Mouse (Mus musculus) lung, embryonic 14.5 days (tissue): ENCODE measurements around the gene Mapkapk2. TPM values are rescaled to one million over a fixed set of nuclear protein-coding genes. Genes with fewer than 3 reads are reported as not detected.

Source experiments
- ATAC-seq: fragments of 200-750 bp; cut with Nextera tagmentation; 2 replicates; pipeline ENCODE4 v1.8.0; 2017; ENCODE audit warnings: mild to moderate bottlenecking, moderate TSS enrichment, moderate library complexity; ENCODE audit not compliant: insufficient read depth
- DNase-seq: peaks from one replicate; pipeline ENCODE4 v3.0.0-alpha.2; 2015
- H3K27ac ChIP-seq: fragments of 300-500 bp; sonication (generic); 2 replicates; pipeline ENCODE4 v1.5.1; 2014; ENCODE audit warnings: low read depth, mild to moderate bottlenecking, moderate library complexity
- H3K27me3 ChIP-seq: fragments of 300-500 bp; sonication (generic); 2 replicates; pipeline ENCODE4 v1.6.1; 2014; ENCODE audit warnings: low read length, control low read depth; ENCODE audit not compliant: insufficient read depth
- H3K36me3 ChIP-seq: fragments of 300-500 bp; sonication (generic); 2 replicates; pipeline ENCODE4 v1.6.1; 2014; ENCODE audit warnings: control low read depth; ENCODE audit not compliant: insufficient read depth
- H3K4me1 ChIP-seq: fragments of 300-500 bp; sonication (generic); 2 replicates; pipeline ENCODE4 v1.6.1; 2014; ENCODE audit warnings: antibody characterized with exemption, control low read depth; ENCODE audit not compliant: insufficient read depth
- H3K4me2 ChIP-seq: fragments of 300-500 bp; sonication (generic); 2 replicates; pipeline ENCODE4 v1.6.1; 2014; ENCODE audit warnings: mild to moderate bottlenecking
- H3K4me3 ChIP-seq: fragments of 300-500 bp; sonication (generic); 2 replicates; pipeline ENCODE4 v1.5.1; 2014; ENCODE audit warnings: low read depth, low read length
- H3K9ac ChIP-seq: fragments of 300-500 bp; sonication (generic); 2 replicates; pipeline ENCODE4 v1.6.1; 2014
- H3K9me3 ChIP-seq: fragments of 300-500 bp; sonication (generic); 2 replicates; pipeline ENCODE4 v1.6.1; 2016; ENCODE audit warnings: low read depth, low read length, control low read depth
- CTCF ChIP-seq: IDR thresholded peaks from 2 replicates; pipeline ENCODE4 v1.5.1; 2016; ENCODE audit warnings: antibody characterized with exemption, low read depth
- WGBS: fragments of 180-500 bp; shearing (Covaris S2); extraction: QIAGEN DNeasy Blood & Tissue Kit; methylation state at CpG from one replicate; pipeline ENCODE4 v1.1.7; 2014; 5-methylcytosine and 5-hydroxymethylcytosine counted together
- polyA plus RNA-seq: library from polyadenylated mRNA; unstranded; fragments of >200 nt; fragmentation: Nextera tagmentation; extraction: Ambion mirVana; gene quantifications from 2 replicates; pipeline ENCODE4 v1.2.1, GENCODE M21; 2014

Mapkapk2 gene
- polyA plus RNA-seq, 1 experiment from 2014 or later = 72.3 TPM

- peak overlapping the region; percentile 91 for H3K9ac ChIP-seq
- ATAC-seq (no peak), DNase-seq (peak; percentile 40)
- 5% methylated on average over 9 of the region's 9 CpGs for WGBS
- peak overlapping the region; percentile 90 for H3K4me2 ChIP-seq
- H3K36me3 ChIP-seq = no peaks in the 10 kb centered on the region
- TF ChIP-seq CTCF = no peak
- peaks cover 19% of the 10 kb centered on the region for H3K4me1 ChIP-seq
- peak overlapping the region; percentile 96 for H3K4me3 ChIP-seq
- no peaks in the 10 kb centered on the region for H3K27me3 ChIP-seq
- H3K27ac ChIP-seq = peak overlapping the region; percentile 95
- H3K9me3 ChIP-seq = no peaks in the 10 kb centered on the region
Measured at GRCm38 (mm10) chr1:131096132-131096695, 1.4 kb downstream of the Mapkapk2 start.

- no peak for ATAC-seq
- Histone ChIP-seq H3K4me2 (peak overlapping the region; percentile 90), H3K36me3 (no peaks in the 10 kb centered on the region), H3K9me3 (no peaks in the 10 kb centered on the region), H3K4me3 (peak overlapping the region; percentile 96), H3K4me1 (peaks cover 25% of the 10 kb centered on the region), H3K9ac (peak overlapping the region; percentile 91), H3K27ac (peak overlapping the region; percentile 95; the same call in 1 of the 2 replicates), H3K27me3 (no peaks in the 10 kb centered on the region)
- DNase-seq = peak; percentile 68
- no peak for TF ChIP-seq CTCF
- WGBS = 16% methylated on average over 8 of the region's 8 CpGs
Measured at GRCm38 (mm10) chr1:131095574-131095973, 2.1 kb downstream of the Mapkapk2 start.

- Histone ChIP-seq H3K4me1 (peaks cover 41% of the 10 kb centered on the region), H3K27ac (no peak overlapping the region)
- no peak for ATAC-seq
Measured at GRCm38 (mm10) chr1:131093889-131094288, 3.7 kb downstream of the Mapkapk2 start.

GRCm38 (mm10) chr1:131092846-131093245 lies 4.8 kb downstream of the Mapkapk2 start:
- Histone ChIP-seq H3K4me2 (no peak overlapping the region), H3K9ac (no peak overlapping the region), H3K4me1 (peaks cover 48% of the 10 kb centered on the region), H3K4me3 (no peak overlapping the region), H3K27ac (no peak overlapping the region), H3K9me3 (no peaks in the 10 kb centered on the region), H3K27me3 (no peaks in the 10 kb centered on the region), H3K36me3 (no peaks in the 10 kb centered on the region)
- ATAC-seq = no peak
- TF ChIP-seq CTCF = no peak
- DNase-seq = no peak
- WGBS = 94% methylated on average over 3 of the region's 3 CpGs

More at GRCm38 (mm10) chr1:131093889-131094288, 3.7 kb downstream of the Mapkapk2 start:
- H3K9me3 ChIP-seq = no peaks in the 10 kb centered on the region
- TF ChIP-seq CTCF = no peak
- no peak overlapping the region for H3K9ac ChIP-seq
- H3K4me3 ChIP-seq = no peak overlapping the region
- no peaks in the 10 kb centered on the region for H3K36me3 ChIP-seq
- no peak for DNase-seq
- no peaks in the 10 kb centered on the region for H3K27me3 ChIP-seq
- 57% methylated on average over 8 of the region's 8 CpGs for WGBS
- 0 out of 2 replicates have a peak overlapping the region, but pooled peaks have one; percentile 15 for H3K4me2 ChIP-seq

- Histone ChIP-seq H3K27ac (no peak overlapping the region), H3K9me3 (no peaks in the 10 kb centered on the region), H3K4me1 (peaks cover 51% of the 10 kb centered on the region), H3K9ac (no peak overlapping the region), H3K4me3 (no peak overlapping the region), H3K27me3 (no peaks in the 10 kb centered on the region), H3K36me3 (no peaks in the 10 kb centered on the region), H3K4me2 (no peak overlapping the region)
- ATAC-seq (no peak), DNase-seq (no peak)
- 82% methylated on average over 3 of the region's 3 CpGs for WGBS
- no peak for TF ChIP-seq CTCF
Measured at GRCm38 (mm10) chr1:131092173-131092572, 5.5 kb downstream of the Mapkapk2 start.

DNA sequence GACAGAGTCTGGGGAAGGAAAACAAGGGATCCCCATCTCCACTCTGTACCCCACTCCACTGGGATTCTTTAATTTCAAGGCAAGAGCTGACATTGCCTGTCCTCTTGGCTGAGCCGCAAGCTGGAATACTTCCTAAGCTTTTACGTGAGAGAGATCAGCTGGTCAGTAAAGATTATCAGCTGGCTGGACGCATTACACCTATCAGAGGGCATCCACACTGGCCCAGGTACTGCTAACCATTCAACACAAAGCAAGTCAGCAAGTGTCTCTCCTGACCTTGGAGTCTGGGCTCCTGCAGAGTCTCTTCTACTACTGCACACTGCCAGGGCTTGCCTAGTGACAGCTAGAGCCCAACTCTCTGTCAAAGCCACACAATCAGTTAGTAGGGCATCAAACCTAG lies 6.1 kb downstream of the Mapkapk2 start:
- Histone ChIP-seq H3K27ac (no peak overlapping the region), H3K36me3 (no peaks in the 10 kb centered on the region), H3K27me3 (no peaks in the 10 kb centered on the region), H3K4me1 (peaks cover 58% of the 10 kb centered on the region), H3K4me3 (no peak overlapping the region), H3K4me2 (no peak overlapping the region), H3K9ac (no peak overlapping the region), H3K9me3 (no peaks in the 10 kb centered on the region)
- 75% methylated on average over 3 of the region's 3 CpGs for WGBS
- ATAC-seq (no peak), DNase-seq (no peak)
- TF ChIP-seq CTCF = no peak

DNA sequence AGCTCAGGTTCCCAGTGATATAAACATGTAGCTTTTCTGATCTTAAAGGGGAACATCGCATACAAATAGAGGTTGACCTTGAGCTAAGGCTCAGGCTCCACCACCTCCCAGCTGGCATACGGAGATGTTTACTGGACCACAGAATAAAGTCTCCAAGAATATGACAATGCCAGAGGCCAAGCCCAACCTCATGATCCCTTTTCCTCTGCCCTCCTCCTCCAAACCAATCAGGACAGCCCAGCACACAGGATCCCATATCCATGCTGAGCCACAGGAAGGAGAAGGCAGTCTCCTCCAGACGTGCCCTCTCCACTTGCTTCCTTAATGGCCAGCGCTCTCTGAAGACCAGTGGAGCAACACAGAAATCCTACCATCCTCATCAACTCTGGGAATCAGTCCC lies 6.7 kb downstream of the Mapkapk2 start:
- no peak for ATAC-seq
- TF ChIP-seq CTCF = no peak
- 60% methylated on average over 4 of the region's 4 CpGs for WGBS
- Histone ChIP-seq H3K4me1 (peaks cover 64% of the 10 kb centered on the region), H3K36me3 (no peaks in the 10 kb centered on the region), H3K4me2 (no peak overlapping the region; the same call in 1 of the 2 replicates), H3K27me3 (no peaks in the 10 kb centered on the region), H3K9me3 (no peaks in the 10 kb centered on the region), H3K4me3 (no peak overlapping the region), H3K27ac (no peak overlapping the region; the same call in 1 of the 2 replicates), H3K9ac (no peak overlapping the region)
- DNase-seq = no peak

GRCm38 (mm10) chr1:131090261-131090660 lies 7.4 kb downstream of the Mapkapk2 start:
- DNase-seq (no peak), ATAC-seq (no peak)
- Histone ChIP-seq H3K27ac (no peak overlapping the region; the same call in 1 of the 2 replicates), H3K36me3 (no peaks in the 10 kb centered on the region), H3K4me3 (no peak overlapping the region), H3K4me1 (peaks cover 66% of the 10 kb centered on the region), H3K9me3 (no peaks in the 10 kb centered on the region), H3K27me3 (no peaks in the 10 kb centered on the region), H3K4me2 (no peak overlapping the region), H3K9ac (0 out of 2 replicates have a peak overlapping the region, but pooled peaks have one; percentile 11)
- WGBS = 62% methylated on average over 5 of the region's 5 CpGs
- TF ChIP-seq CTCF = no peak
